Mouse (Mus musculus) cerebellum, postnatal 25 days (tissue): ENCODE results near the gene Thada.

Source experiments
- DNase-seq, 2 experiments: peaks; one replicate each; pipeline ENCODE4 v3.0.0; 2021; ENCODE audit warnings: mixed read lengths in 2 of 2

Gene Thada

GRCm38 (mm10) chr17:84465753-84466608 lies at the start of gene Thada:
Thada (minus strand) TSS chr17:84466205.
- peak; percentile 98 for DNase-seq

GRCm38 (mm10) chr17:84512516-84513085 lies 46.6 kb upstream of the Thada start:
- peak in 1 of 2 experiments; percentile 22 for DNase-seq

- peak; percentile 70 to 83 for DNase-seq
These were observed 45.9 kb upstream of the Thada start, which contains the start of gene Plekhh2 for GRCm38 (mm10) chr17:84511682-84512515. Plekhh2 (plus strand) TSS chr17:84511895.

- DNase-seq, result peak in 1 of 2 experiments; percentile 7
These were observed 45.1 kb upstream of the Thada start for GRCm38 (mm10) chr17:84510961-84511639.

GRCm38 (mm10) chr17:84510355-84510754 lies 44.4 kb upstream of the Thada start:
- DNase-seq, result no peak

- peak in 1 of 2 experiments; percentile 17 for DNase-seq
These were observed 43.2 kb upstream of the Thada start for GRCm38 (mm10) chr17:84509176-84509575.

GRCm38 (mm10) chr17:84508736-84509135 lies 42.7 kb upstream of the Thada start:
- DNase-seq, result no peak

- no peak for DNase-seq
These were observed 39.9 kb upstream of the Thada start for GRCm38 (mm10) chr17:84505922-84506321.

GRCm38 (mm10) chr17:84502341-84502740 lies 36.3 kb upstream of the Thada start:
- DNase-seq, result no peak

- no peak for DNase-seq
These were observed 32.6 kb upstream of the Thada start for GRCm38 (mm10) chr17:84498639-84499038.

GRCm38 (mm10) chr17:84497972-84498604 lies 32.1 kb upstream of the Thada start:
- no peak for DNase-seq

- DNase-seq, result no peak
These were observed 31.6 kb upstream of the Thada start for GRCm38 (mm10) chr17:84497559-84497958.

- DNase-seq, result no peak
These were observed 31.0 kb upstream of the Thada start for GRCm38 (mm10) chr17:84497026-84497425.

GRCm38 (mm10) chr17:84492255-84492880 lies 26.4 kb upstream of the Thada start:
- peak; percentile 26 to 43 for DNase-seq

GRCm38 (mm10) chr17:84487415-84487814 lies 21.4 kb upstream of the Thada start:
- DNase-seq, result no peak

GRCm38 (mm10) chr17:84483673-84484320 lies 17.8 kb upstream of the Thada start:
- DNase-seq, result no peak

- no peak for DNase-seq
These were observed 16.8 kb upstream of the Thada start for GRCm38 (mm10) chr17:84482831-84483230.

GRCm38 (mm10) chr17:84480464-84481355 lies 14.7 kb upstream of the Thada start:
- peak in 1 of 2 experiments; percentile 37 for DNase-seq

GRCm38 (mm10) chr17:84478276-84478675 lies 12.3 kb upstream of the Thada start:
- peak; percentile 42 to 60 for DNase-seq

GRCm38 (mm10) chr17:84477176-84477575 lies 11.2 kb upstream of the Thada start:
- DNase-seq, result no peak
